ENCODE assay signal across 9 mouse cellular contexts in the genomic region with DNA sequence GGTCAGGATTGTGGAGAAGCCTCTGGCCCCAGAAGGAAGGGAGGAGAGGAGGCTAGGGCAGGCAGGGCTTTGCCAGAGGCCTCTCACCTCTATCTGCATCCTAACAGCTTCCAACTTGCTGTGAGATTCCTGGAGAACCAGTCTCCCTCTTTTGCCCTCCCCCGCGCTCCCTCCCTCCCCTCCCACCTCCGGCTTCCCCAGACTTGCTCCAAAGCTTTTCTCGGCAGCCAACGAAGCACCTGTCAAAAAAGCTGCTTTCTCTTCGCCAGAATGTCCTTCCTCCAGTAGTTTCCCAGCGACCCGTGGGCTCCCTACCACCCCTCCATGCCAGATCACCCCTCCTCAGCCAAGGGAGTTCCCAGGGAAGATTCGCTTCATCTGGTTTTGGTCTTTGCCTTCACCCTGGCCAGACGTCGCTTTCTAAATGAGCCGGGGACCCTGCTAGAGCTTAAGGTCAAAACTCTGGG. TPM values are rescaled to one million over a fixed set of nuclear protein-coding genes. Genes with fewer than 3 reads are reported as not detected.
DNase-seq lines count a peak whose midpoint lies in the region; ATAC-seq and TF ChIP-seq lines count a peak whose summit lies in the region.
"Had no signal": no experiment of that assay in that cellular context is flagged by ENCODE, and none has a peak within 500 bp of the region (broad histone marks: within the 10 kb centered on the region; RNA-seq: fewer than 3 reads in every experiment).

No protein-coding gene starts in this region.

- ATAC-seq in hindbrain, embryonic 12.5 days (ENCODE audit: low FRiP score), result no peak
- ATAC-seq in limb, embryonic 15.5 days (ENCODE audit: insufficient number of reproducible peaks, low FRiP score, low TSS enrichment, low read depth), result no peak

- H3K27ac ChIP-seq in hindbrain, embryonic 12.5 days, result no peak overlapping the region
- no peak overlapping the region for H3K27ac ChIP-seq in limb, embryonic 15.5 days

- peak overlapping the region; percentile 51 for H3K4me3 ChIP-seq in C2C12 (ENCODE audit: insufficient read depth, poor library complexity, severe bottlenecking)
- H3K4me3 ChIP-seq in E14TG2a.4 (replicated peaks; ENCODE audit: low read length), result peak overlapping the region; percentile 89
- H3K4me3 ChIP-seq in hindbrain, embryonic 12.5 days, result peak overlapping the region; percentile 86
- peak overlapping the region; percentile 76 for H3K4me3 ChIP-seq in limb, embryonic 15.5 days

- peaks cover 71% of the 10 kb centered on the region for H3K4me1 ChIP-seq in E14TG2a.4 (replicated peaks; ENCODE audit: low read depth, low read length)
- H3K4me1 ChIP-seq in hindbrain, embryonic 12.5 days, result peaks cover 42% of the 10 kb centered on the region
- peaks cover 19% of the 10 kb centered on the region for H3K4me1 ChIP-seq in limb, embryonic 15.5 days

- peaks cover 54% of the 10 kb centered on the region for H3K79me2 ChIP-seq in C2C12 (ENCODE audit: control insufficient read depth, insufficient read depth)

- H3K9ac ChIP-seq in hindbrain, embryonic 12.5 days, result peak overlapping the region; percentile 91
- H3K9ac ChIP-seq in limb, embryonic 15.5 days, result peak overlapping the region; percentile 64; the same call in 1 of the 2 replicates

- TF ChIP-seq CTCF in C2C12 (IDR thresholded peaks at IDR 0.05; ENCODE audit: control insufficient read depth, insufficient read depth, insufficient read length) (no peak), E14TG2a.4 (conservative IDR thresholded peaks at IDR 0.05; ENCODE audit: low read length) (no peak)

- no peaks in the 10 kb centered on the region for H3K9me3 ChIP-seq in E14TG2a.4 (ENCODE audit: low read length)
- H3K9me3 ChIP-seq in hindbrain, embryonic 12.5 days (replicated peaks), result no peaks in the 10 kb centered on the region
- no peaks in the 10 kb centered on the region for H3K9me3 ChIP-seq in limb, embryonic 15.5 days
- H3K9me3 ChIP-seq: megakaryocyte, embryonic 14.5 days had no signal

- no peaks in the 10 kb centered on the region for H3K27me3 ChIP-seq in C2C12 (ENCODE audit: control insufficient read depth, insufficient read depth, insufficient read length)
- H3K27me3 ChIP-seq in E14TG2a.4 (ENCODE audit: insufficient read depth, low read length), result peaks cover 41% of the 10 kb centered on the region
- peaks cover 28% of the 10 kb centered on the region for H3K27me3 ChIP-seq in hindbrain, embryonic 12.5 days
- peaks cover 37% of the 10 kb centered on the region for H3K27me3 ChIP-seq in limb, embryonic 15.5 days

- H3K36me3 ChIP-seq in C2C12 (ENCODE audit: control insufficient read depth, insufficient read depth) (peaks cover 4% of the 10 kb centered on the region), E14TG2a.4 (ENCODE audit: insufficient read depth, low read length) (peaks cover 9% of the 10 kb centered on the region)
- H3K36me3 ChIP-seq in hindbrain, embryonic 12.5 days, result no peaks in the 10 kb centered on the region
- no peaks in the 10 kb centered on the region for H3K36me3 ChIP-seq in limb, embryonic 15.5 days

- peaks cover 27% of the 10 kb centered on the region for H3K79me3 ChIP-seq in C2C12 (ENCODE audit: low read depth)

- peak overlapping the region; percentile 89 for H3K4me2 ChIP-seq in hindbrain, embryonic 12.5 days (replicated peaks)
- H3K4me2 ChIP-seq in limb, embryonic 15.5 days, result peak overlapping the region; percentile 95

- 0% methylated on average over 11 of the region's 12 CpGs for WGBS in hindbrain, embryonic 12.5 days
- WGBS in limb, embryonic 15.5 days, result 2% methylated on average over 12 of the region's 12 CpGs

- peak overlapping the region; percentile 45 for H3ac ChIP-seq in C2C12 (ENCODE audit: control insufficient read depth, insufficient read length, low read depth)

- peak; percentile 39 for DNase-seq in yolk sac, embryonic 10.5 days (ENCODE audit: low spot score)
- DNase-seq in embryo, embryonic 9.5 days (ENCODE audit: extremely low spot score), result no peak
- no peak for DNase-seq in urinary bladder, postnatal 25 days (ENCODE audit: low spot score)
- no peak for DNase-seq in right cerebral cortex, postnatal 36 days (ENCODE audit: low spot score in 2 of 2)

TF ChIP-seq in C2C12, 6 proteins besides CTCF, POLR2A, EP300 and RAD21:
- TF ChIP-seq FOSL1 (IDR thresholded peaks at IDR 0.05; ENCODE audit: insufficient read depth, low read length, poor library complexity, severe bottlenecking) (no peak), MYOG (IDR thresholded peaks at IDR 0.05; ENCODE audit: control insufficient read depth, extremely low read depth, insufficient read length) (no peak)
TF ChIP-seq in C2C12: peak in this region for 0.

RNA-seq across cellular contexts. Expression of gene Wwc1, which starts 1.0 kb away (rescaled TPM):
- polyA plus RNA-seq in C2C12 (2012; fragmentation: generic; extraction: Trizol), result 4.6 TPM
- polyA plus RNA-seq in hindbrain, embryonic 12.5 days (2016; fragmentation: Nextera tagmentation; extraction: Ambion mirVana), result 14.6 and 15.2 TPM in 2 replicates
- polyA plus RNA-seq in limb, embryonic 15.5 days (2015; fragmentation: Nextera tagmentation; extraction: Ambion mirVana), result 6.0 TPM in 2 replicates
